Mouse (Mus musculus): ENCODE data around the gene Galnt7. TPM values are rescaled to one million over a fixed set of nuclear protein-coding genes. Genes with fewer than 3 reads are reported as not detected.
A peak's percentile ranks its signal among the peaks of the same experiment; 100 is the strongest.
"Not testable (repeated sequence)": the region's sequence is repeated elsewhere in the genome, so short reads cannot be mapped to it uniquely, and the experiment has no call there.

Gene Galnt7
- polyA plus RNA-seq, 1 experiment from 2014 or later = 39.9 TPM

DNA sequence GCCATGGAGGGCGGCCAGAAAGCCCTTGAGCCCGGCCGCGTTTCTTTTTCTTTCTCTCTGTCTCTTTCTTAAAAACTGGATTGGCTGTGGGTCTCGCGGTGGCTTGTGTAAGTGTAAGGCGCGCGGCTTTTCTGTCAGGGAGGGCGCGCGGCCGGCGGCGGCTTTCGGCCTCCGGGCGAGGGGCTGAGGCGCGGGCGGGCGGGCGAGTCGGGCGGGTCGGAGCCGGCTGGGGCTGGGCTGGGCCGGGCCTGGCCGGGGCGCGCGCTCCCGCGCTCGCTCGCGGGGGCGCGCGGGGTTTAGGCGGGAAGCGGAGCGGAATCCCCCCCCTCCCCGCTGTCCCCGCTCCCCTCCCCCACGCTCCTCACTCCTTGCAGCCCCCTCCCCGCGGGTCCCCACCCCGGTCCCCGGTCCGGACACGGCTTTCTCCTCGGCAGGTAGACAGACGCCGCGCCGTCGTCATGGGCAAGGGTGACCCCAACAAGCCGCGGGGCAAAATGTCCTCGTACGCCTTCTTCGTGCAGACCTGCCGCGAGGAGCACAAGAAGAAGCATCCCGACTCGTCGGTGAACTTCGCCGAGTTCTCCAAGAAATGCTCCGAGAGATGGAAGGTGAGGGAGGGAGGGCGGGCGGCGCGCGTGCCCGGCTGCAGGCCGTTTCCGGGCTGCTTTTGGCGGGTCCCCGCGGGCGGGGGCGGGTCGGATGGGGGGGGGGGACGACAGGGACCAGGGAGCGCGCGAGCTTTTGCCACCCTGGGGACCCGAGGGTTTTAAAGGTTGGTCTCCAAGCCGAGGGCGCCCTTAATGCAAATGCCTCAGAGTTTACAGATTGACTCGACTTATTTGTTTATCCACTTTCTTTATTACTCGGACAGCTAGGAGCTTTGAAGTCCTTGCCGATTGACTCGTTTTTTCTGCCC, 140.4 kb downstream of the Galnt7 start:
- peak overlapping the region; percentile 79 for H3K4me3 ChIP-seq (replicated peaks; ENCODE audit: low read length)
- peaks cover 6% of the 10 kb centered on the region for H3K36me3 ChIP-seq (ENCODE audit: control insufficient read depth, insufficient read depth, low read length)
- H3K4me2 ChIP-seq (ENCODE audit: low read depth, low read length) = peak overlapping the region; percentile 64
- no peaks in the 10 kb centered on the region for H3K9me3 ChIP-seq (replicated peaks; ENCODE audit: control insufficient read depth, low read length)
- under 1% methylated on average over 84 of the region's 96 CpGs for WGBS
- H3K9ac ChIP-seq (ENCODE audit: low read length) = peak overlapping the region; percentile 100
- H3K27me3 ChIP-seq (ENCODE audit: control insufficient read depth, insufficient read depth, low read length) = no peaks in the 10 kb centered on the region
- peaks cover 6% of the 10 kb centered on the region; the same call in 1 of the 2 replicates for H3K4me1 ChIP-seq (ENCODE audit: control insufficient read depth, insufficient read depth, low read length)
- peak; percentile 39 for ATAC-seq (ENCODE audit: insufficient read depth, low FRiP score)
- peak overlapping the region; percentile 100 for H3K27ac ChIP-seq (ENCODE audit: low read length)

GRCm38 (mm10) chr8:57511316-57512118, 141.3 kb downstream of the Galnt7 start, which contains the start of gene Hmgb2:
Gene Hmgb2, plus strand, starts transcription at chr8:57511907.
- ATAC-seq (ENCODE audit: insufficient read depth, low FRiP score) = peak; percentile 100
- Histone ChIP-seq H3K36me3 (ENCODE audit: control insufficient read depth, insufficient read depth, low read length) (peaks cover 6% of the 10 kb centered on the region), H3K4me1 (ENCODE audit: control insufficient read depth, insufficient read depth, low read length) (peaks cover 6% of the 10 kb centered on the region; the same call in 1 of the 2 replicates), H3K27ac (ENCODE audit: low read length) (peak within 1 kb of the TSS; percentile 100), H3K9ac (ENCODE audit: low read length) (peak within 1 kb of the TSS; percentile 100), H3K9me3 (replicated peaks; ENCODE audit: control insufficient read depth, low read length) (no peaks in the 10 kb centered on the region), H3K4me2 (ENCODE audit: low read depth, low read length) (peak within 1 kb of the TSS; percentile 97), H3K4me3 (replicated peaks; ENCODE audit: low read length) (peak within 1 kb of the TSS; percentile 79), H3K27me3 (ENCODE audit: control insufficient read depth, insufficient read depth, low read length) (no peaks in the 10 kb centered on the region)
- under 1% methylated on average over 63 of the region's 63 CpGs for WGBS

DNA sequence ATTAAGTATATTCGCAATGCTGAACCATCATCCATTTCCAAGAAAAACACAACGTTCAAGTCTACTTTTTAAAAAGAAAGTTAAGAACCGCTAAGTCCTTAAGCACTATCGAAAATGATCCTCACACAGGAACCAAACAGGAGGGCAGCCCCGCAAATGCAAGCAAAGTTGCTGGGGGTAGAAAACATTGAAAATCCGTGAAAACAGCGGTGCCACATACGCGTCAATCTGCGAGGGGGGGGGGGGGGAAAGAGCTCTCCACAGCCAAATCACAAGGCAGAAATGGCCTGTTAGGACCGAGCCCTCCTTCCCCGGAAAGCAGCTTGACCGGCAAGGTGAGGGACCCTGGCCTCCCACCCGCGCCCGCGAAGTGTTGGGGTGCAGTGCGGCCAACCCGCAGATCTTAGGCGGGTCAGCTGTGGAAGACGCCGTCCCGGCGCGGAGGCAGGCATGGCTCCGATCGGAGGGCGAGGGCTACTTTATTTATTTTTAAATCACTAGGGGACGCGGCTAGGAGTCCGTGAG, 142.0 kb downstream of the Galnt7 start:
- Histone ChIP-seq H3K9me3 (replicated peaks; ENCODE audit: control insufficient read depth, low read length) (no peaks in the 10 kb centered on the region), H3K4me3 (replicated peaks; ENCODE audit: low read length) (peak overlapping the region; percentile 77), H3K9ac (ENCODE audit: low read length) (peak overlapping the region; percentile 88), H3K4me2 (ENCODE audit: low read depth, low read length) (peak overlapping the region; percentile 97), H3K4me1 (ENCODE audit: control insufficient read depth, insufficient read depth, low read length) (peaks cover 6% of the 10 kb centered on the region; the same call in 1 of the 2 replicates), H3K27ac (ENCODE audit: low read length) (peak overlapping the region; percentile 71), H3K27me3 (ENCODE audit: control insufficient read depth, insufficient read depth, low read length) (no peaks in the 10 kb centered on the region), H3K36me3 (ENCODE audit: control insufficient read depth, insufficient read depth, low read length) (peaks cover 2% of the 10 kb centered on the region; the same call in 1 of the 2 replicates)
- WGBS = 1% methylated on average over 31 of the region's 31 CpGs
- 0 out of 2 replicates have a peak, but pooled peaks have one; percentile 0 for ATAC-seq (ENCODE audit: insufficient read depth, low FRiP score)

DNA sequence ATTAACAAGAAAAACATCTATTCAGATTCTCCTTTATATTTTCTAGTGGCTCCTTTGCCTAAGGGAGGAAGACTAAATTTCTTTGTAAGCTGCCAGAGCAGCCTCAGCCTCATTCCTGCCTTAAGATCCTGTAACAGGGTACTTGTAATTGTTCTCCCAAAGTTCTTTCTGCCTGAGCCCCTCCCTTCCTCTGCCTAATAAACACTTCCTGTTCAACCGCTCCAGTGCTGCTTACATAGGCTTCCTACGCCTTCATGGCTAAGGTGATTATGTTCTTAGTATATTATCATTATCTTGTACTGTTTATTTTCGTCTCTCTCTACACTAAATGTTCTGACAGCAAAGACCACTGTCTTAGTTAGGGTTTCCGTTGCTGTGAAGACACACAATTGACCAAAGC, 144.2 kb downstream of the Galnt7 start:
- Histone ChIP-seq H3K36me3 (ENCODE audit: control insufficient read depth, insufficient read depth, low read length) (no peaks in the 10 kb centered on the region), H3K9me3 (replicated peaks; ENCODE audit: control insufficient read depth, low read length) (no peaks in the 10 kb centered on the region), H3K4me2 (ENCODE audit: low read depth, low read length) (no peak overlapping the region), H3K4me1 (ENCODE audit: control insufficient read depth, insufficient read depth, low read length) (peaks cover 6% of the 10 kb centered on the region; the same call in 1 of the 2 replicates), H3K4me3 (replicated peaks; ENCODE audit: low read length) (no peak overlapping the region), H3K27ac (ENCODE audit: low read length) (no peak overlapping the region), H3K9ac (ENCODE audit: low read length) (no peak overlapping the region), H3K27me3 (ENCODE audit: control insufficient read depth, insufficient read depth, low read length) (no peaks in the 10 kb centered on the region)
- no peak for ATAC-seq (ENCODE audit: insufficient read depth, low FRiP score)
- 68% methylated on average over 4 of the region's 4 CpGs for WGBS

DNA sequence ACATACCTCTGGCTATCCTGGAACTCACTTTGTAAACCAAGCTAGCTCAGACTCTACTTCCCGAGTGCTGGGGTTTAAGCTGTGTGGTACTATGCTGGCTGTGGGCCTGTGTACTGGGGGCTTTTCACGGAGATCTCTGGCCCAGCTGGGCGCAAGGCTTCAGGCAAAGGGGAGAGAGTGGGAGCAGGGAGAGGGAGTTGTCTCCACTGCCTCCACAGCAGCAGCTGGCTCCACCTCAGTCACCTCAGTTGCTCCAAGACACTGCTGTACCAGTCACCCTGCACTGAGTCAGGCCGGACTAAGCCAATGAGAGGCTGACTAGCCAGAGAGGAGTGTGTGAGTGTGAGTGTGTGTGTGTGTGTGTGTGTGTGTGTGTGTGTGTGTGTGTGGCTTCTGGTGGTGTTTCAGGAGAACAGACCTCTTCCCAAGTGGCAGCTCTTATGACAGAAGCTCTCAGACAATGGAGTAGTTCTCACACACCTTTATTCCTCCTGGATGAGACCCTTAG, 145.2 kb downstream of the Galnt7 start:
- Histone ChIP-seq H3K27ac (ENCODE audit: low read length) (no peak overlapping the region), H3K4me3 (replicated peaks; ENCODE audit: low read length) (no peak overlapping the region), H3K9ac (ENCODE audit: low read length) (no peak overlapping the region), H3K36me3 (ENCODE audit: control insufficient read depth, insufficient read depth, low read length) (no peaks in the 10 kb centered on the region), H3K9me3 (replicated peaks; ENCODE audit: control insufficient read depth, low read length) (no peaks in the 10 kb centered on the region), H3K4me1 (ENCODE audit: control insufficient read depth, insufficient read depth, low read length) (0 out of 2 replicates have a peak, but pooled peaks cover 3% of the 10 kb centered on the region), H3K4me2 (ENCODE audit: low read depth, low read length) (no peak overlapping the region), H3K27me3 (ENCODE audit: control insufficient read depth, insufficient read depth, low read length) (no peaks in the 10 kb centered on the region)
- no peak for ATAC-seq (ENCODE audit: insufficient read depth, low FRiP score)
- WGBS = 88% methylated on average over 4 of the region's 4 CpGs

- not testable (repeated sequence) for H3K36me3 ChIP-seq (ENCODE audit: control insufficient read depth, insufficient read depth, low read length); H3K4me3 ChIP-seq (replicated peaks; ENCODE audit: low read length); H3K4me1 ChIP-seq (ENCODE audit: control insufficient read depth, insufficient read depth, low read length); H3K4me2 ChIP-seq (ENCODE audit: low read depth, low read length); H3K9me3 ChIP-seq (replicated peaks; ENCODE audit: control insufficient read depth, low read length); H3K27me3 ChIP-seq (ENCODE audit: control insufficient read depth, insufficient read depth, low read length); ATAC-seq (ENCODE audit: insufficient read depth, low FRiP score)
- Histone ChIP-seq H3K27ac (ENCODE audit: low read length) (peak overlapping the region; percentile 28; the same call in 1 of the 2 replicates), H3K9ac (ENCODE audit: low read length) (peak overlapping the region; percentile 7; the same call in 1 of the 2 replicates)
- 71% methylated on average over 1 of the region's 1 CpGs for WGBS
Measured at GRCm38 (mm10) chr8:57505500-57505899, 147.3 kb downstream of the Galnt7 start.

GRCm38 (mm10) chr8:57503641-57504040, 149.2 kb downstream of the Galnt7 start:
- H3K9ac ChIP-seq (ENCODE audit: low read length) = no peak overlapping the region
- no peak for ATAC-seq (ENCODE audit: insufficient read depth, low FRiP score)
- H3K4me2 ChIP-seq (ENCODE audit: low read depth, low read length) = no peak overlapping the region
- no peak overlapping the region for H3K4me3 ChIP-seq (replicated peaks; ENCODE audit: low read length)
- no peak overlapping the region for H3K27ac ChIP-seq (ENCODE audit: low read length)
- no peaks in the 10 kb centered on the region for H3K9me3 ChIP-seq (replicated peaks; ENCODE audit: control insufficient read depth, low read length)
- 0 out of 2 replicates have a peak, but pooled peaks cover 5% of the 10 kb centered on the region for H3K4me1 ChIP-seq (ENCODE audit: control insufficient read depth, insufficient read depth, low read length)
- no peaks in the 10 kb centered on the region for H3K36me3 ChIP-seq (ENCODE audit: control insufficient read depth, insufficient read depth, low read length)
- 52% methylated on average over 5 of the region's 5 CpGs for WGBS
- no peaks in the 10 kb centered on the region for H3K27me3 ChIP-seq (ENCODE audit: control insufficient read depth, insufficient read depth, low read length)

- Histone ChIP-seq H3K36me3 (ENCODE audit: control insufficient read depth, insufficient read depth, low read length) (no peaks in the 10 kb centered on the region), H3K27ac (ENCODE audit: low read length) (peak overlapping the region; percentile 62), H3K27me3 (ENCODE audit: control insufficient read depth, insufficient read depth, low read length) (no peaks in the 10 kb centered on the region), H3K4me2 (ENCODE audit: low read depth, low read length) (peak overlapping the region; percentile 37), H3K4me3 (replicated peaks; ENCODE audit: low read length) (0 out of 2 replicates have a peak overlapping the region, but pooled peaks have one; percentile 7), H3K4me1 (ENCODE audit: control insufficient read depth, insufficient read depth, low read length) (0 out of 2 replicates have a peak, but pooled peaks cover 5% of the 10 kb centered on the region), H3K9me3 (replicated peaks; ENCODE audit: control insufficient read depth, low read length) (no peaks in the 10 kb centered on the region), H3K9ac (ENCODE audit: low read length) (no peak overlapping the region)
- 33% methylated on average over 17 of the region's 17 CpGs for WGBS
- ATAC-seq (ENCODE audit: insufficient read depth, low FRiP score) = peak; percentile 54; the same call in 1 of the 2 replicates
Measured at GRCm38 (mm10) chr8:57498847-57499511, 153.9 kb downstream of the Galnt7 start.
